17 mouse cellular contexts compared by ENCODE assay signal in genomic region chr2:179586436-179586835, GRCm38 (mm10).
A peak's percentile ranks its signal among the peaks of the same experiment; 100 is the strongest.
DNase-seq lines count a peak whose midpoint lies in the region; ATAC-seq lines count a peak whose summit lies in the region.
"Had no signal": no experiment of that assay in that cellular context is flagged by ENCODE, and none has a peak within 500 bp of the region (broad histone marks: within the 10 kb centered on the region; RNA-seq: fewer than 3 reads in every experiment).

No protein-coding gene starts in this region.

- H3K36me3 ChIP-seq in hindbrain, embryonic 10.5 days: no peaks in the 10 kb centered on the region
- no peaks in the 10 kb centered on the region for H3K36me3 ChIP-seq in hindbrain, embryonic 16.5 days (ENCODE audit: control insufficient read depth, insufficient read depth, low read length)
- H3K36me3 ChIP-seq: limb, embryonic 10.5 days had no signal

- no peak for DNase-seq in hindbrain, embryonic 10.5 days (ENCODE audit: low spot score)
- DNase-seq in frontal cortex, postnatal 25 days (ENCODE audit: low spot score in 2 of 2): peak; percentile 15 to 27
- DNase-seq in layer of hippocampus, adult 9-11 months: peak; percentile 48
- peak; percentile 50 to 64 for DNase-seq in right cerebral cortex, adult 2 months (ENCODE audit: low spot score in 2 of 2)
- DNase-seq in kidney, adult 18-20 months: no peak
- DNase-seq: adrenal gland, postnatal 25 days; forebrain, postnatal 0 days; kidney, adult 9 months; lung, postnatal 14 days; spleen, adult 18-20 months had no signal

- peaks cover 48% of the 10 kb centered on the region for H3K4me1 ChIP-seq in hindbrain, embryonic 10.5 days (replicated peaks)
- peaks cover 7% of the 10 kb centered on the region for H3K4me1 ChIP-seq in hindbrain, embryonic 16.5 days (ENCODE audit: control insufficient read depth, insufficient read depth, low read depth, low read length)
- H3K4me1 ChIP-seq: limb, embryonic 10.5 days had no signal

- no peak overlapping the region for H3K4me2 ChIP-seq in hindbrain, embryonic 16.5 days (ENCODE audit: low read length)
- H3K4me2 ChIP-seq: midbrain, embryonic 11.5 days had no signal

- H3K9me3 ChIP-seq in hindbrain, embryonic 10.5 days: no peaks in the 10 kb centered on the region
- no peaks in the 10 kb centered on the region for H3K9me3 ChIP-seq in hindbrain, embryonic 16.5 days (ENCODE audit: control insufficient read depth, low read length)
- H3K9me3 ChIP-seq: limb, embryonic 10.5 days had no signal

- peaks cover 23% of the 10 kb centered on the region; the same call in 1 of the 2 replicates for H3K27me3 ChIP-seq in hindbrain, embryonic 10.5 days (ENCODE audit: insufficient read depth, poor library complexity, severe bottlenecking)
- no peaks in the 10 kb centered on the region for H3K27me3 ChIP-seq in hindbrain, embryonic 16.5 days (replicated peaks; ENCODE audit: control insufficient read depth, insufficient read depth, low read length)

- no peak overlapping the region for H3K4me3 ChIP-seq in hindbrain, embryonic 10.5 days
- H3K4me3 ChIP-seq in hindbrain, embryonic 16.5 days (ENCODE audit: low read length): no peak overlapping the region
- H3K4me3 ChIP-seq: limb, embryonic 10.5 days had no signal

- ATAC-seq in hindbrain, embryonic 16.5 days: no peak
- ATAC-seq in erythroblast, adult 5-6 weeks (replicated peaks; ENCODE audit: low FRiP score, poor library complexity, severe bottlenecking): no peak
- ATAC-seq: forebrain, postnatal 0 days; hindbrain, postnatal 0 days had no signal

- H3K27ac ChIP-seq in hindbrain, embryonic 10.5 days: 0 out of 2 replicates have a peak overlapping the region, but pooled peaks have one; percentile 16
- H3K27ac ChIP-seq in hindbrain, embryonic 16.5 days (ENCODE audit: low read depth, low read length): no peak overlapping the region
- H3K27ac ChIP-seq: hindbrain, postnatal 0 days; limb, embryonic 10.5 days; liver, embryonic 14.5 days; stomach, postnatal 0 days had no signal

- WGBS in hindbrain, embryonic 10.5 days: 86% methylated on average over 11 of the region's 11 CpGs
- 86% methylated on average over 11 of the region's 11 CpGs for WGBS in hindbrain, embryonic 16.5 days

- no peak overlapping the region for H3K9ac ChIP-seq in hindbrain, embryonic 16.5 days (ENCODE audit: low read depth, low read length)
- H3K9ac ChIP-seq: forebrain, postnatal 0 days; liver, embryonic 14.5 days had no signal

Comparison
In these comparisons a context has a peak if more than half of its experiments do, and no peak if none do; other contexts are left out.
1. DNase-seq: peak in frontal cortex, postnatal 25 days (2 of 2), layer of hippocampus, adult 9-11 months (single experiment) and right cerebral cortex, adult 2 months (2 of 2); none in hindbrain, embryonic 10.5 days (single experiment) and kidney, adult 18-20 months (single experiment).